Mouse (Mus musculus): ENCODE results near the gene Ddx56.

GRCm38 (mm10) chr11:6230012-6230411 lies 37.6 kb downstream of the Ddx56 start, which contains the start of gene Npc1l1:
- no peak for TF ChIP-seq POLR2A (IDR thresholded peaks at IDR 0.05; ENCODE audit: control insufficient read depth, extremely low read depth, insufficient read depth, low read length, poor library complexity)
- no peak for TF ChIP-seq CTCF (IDR thresholded peaks at IDR 0.05; ENCODE audit: borderline replicate concordance, control insufficient read depth, extremely low read depth, insufficient read depth, low read length, poor library complexity)
